Mouse (Mus musculus): ENCODE results near the gene Tmem181a.
"Not testable (repeated sequence)": the region's sequence is repeated elsewhere in the genome, so short reads cannot be mapped to it uniquely, and the experiment has no call there.

Gene Tmem181a

GRCm38 (mm10) chr17:6256400-6257069, at the start of gene Tmem181a:
Gene Tmem181a, plus strand, starts transcription at chr17:6256860.
- not testable (repeated sequence) for DNase-seq

- DNase-seq, result no peak
Observed at GRCm38 (mm10) chr17:6211721-6212120, 44.9 kb upstream of the Tmem181a start.

- no peak for DNase-seq
Observed at GRCm38 (mm10) chr17:6215640-6216039, 41.0 kb upstream of the Tmem181a start.

GRCm38 (mm10) chr17:6216514-6216913, 40.1 kb upstream of the Tmem181a start:
- no peak for DNase-seq

GRCm38 (mm10) chr17:6232633-6233032, 24.0 kb upstream of the Tmem181a start:
- DNase-seq, result not testable (repeated sequence)

- not testable (repeated sequence) for DNase-seq
Observed at GRCm38 (mm10) chr17:6251298-6251697, 5.4 kb upstream of the Tmem181a start.

- not testable (repeated sequence) for DNase-seq
Observed at GRCm38 (mm10) chr17:6257070-6257456, 403 bp downstream of the Tmem181a start.

GRCm38 (mm10) chr17:6269876-6270831, 13.5 kb downstream of the Tmem181a start:
- DNase-seq, result peak; percentile 22 to 31

GRCm38 (mm10) chr17:6270840-6271239, 14.2 kb downstream of the Tmem181a start:
- DNase-seq, result not testable (repeated sequence)

- not testable (repeated sequence) for DNase-seq
Observed at GRCm38 (mm10) chr17:6271970-6272369, 15.3 kb downstream of the Tmem181a start.

- not testable (repeated sequence) for DNase-seq
Observed at GRCm38 (mm10) chr17:6274693-6275092, 18.0 kb downstream of the Tmem181a start.

GRCm38 (mm10) chr17:6279205-6279604, 22.5 kb downstream of the Tmem181a start:
- DNase-seq, result not testable (repeated sequence)

- DNase-seq, result not testable (repeated sequence)
Observed at GRCm38 (mm10) chr17:6279772-6280171, 23.1 kb downstream of the Tmem181a start.

- not testable (repeated sequence) for DNase-seq
Observed at GRCm38 (mm10) chr17:6280513-6280912, 23.9 kb downstream of the Tmem181a start.

- DNase-seq, result not testable (repeated sequence)
Observed at GRCm38 (mm10) chr17:6283137-6283536, 26.5 kb downstream of the Tmem181a start.

- DNase-seq, result not testable (repeated sequence)
Observed at GRCm38 (mm10) chr17:6286169-6286568, 29.5 kb downstream of the Tmem181a start.

GRCm38 (mm10) chr17:6289045-6289444, 32.4 kb downstream of the Tmem181a start:
- not testable (repeated sequence) for DNase-seq

GRCm38 (mm10) chr17:6293882-6294281, 37.2 kb downstream of the Tmem181a start:
- DNase-seq, result not testable (repeated sequence)

GRCm38 (mm10) chr17:6297060-6297795, 40.6 kb downstream of the Tmem181a start:
- DNase-seq, result not testable (repeated sequence)

- not testable (repeated sequence) for DNase-seq
Observed at GRCm38 (mm10) chr17:6300190-6300863, 43.7 kb downstream of the Tmem181a start.

- not testable (repeated sequence) for DNase-seq
Observed at GRCm38 (mm10) chr17:6304891-6305290, 48.2 kb downstream of the Tmem181a start.

GRCm38 (mm10) chr17:6305656-6306270, 49.1 kb downstream of the Tmem181a start:
- not testable (repeated sequence) for DNase-seq
